Mouse (Mus musculus): ENCODE data around the gene Hs6st3.

The Hs6st3 gene

DNA sequence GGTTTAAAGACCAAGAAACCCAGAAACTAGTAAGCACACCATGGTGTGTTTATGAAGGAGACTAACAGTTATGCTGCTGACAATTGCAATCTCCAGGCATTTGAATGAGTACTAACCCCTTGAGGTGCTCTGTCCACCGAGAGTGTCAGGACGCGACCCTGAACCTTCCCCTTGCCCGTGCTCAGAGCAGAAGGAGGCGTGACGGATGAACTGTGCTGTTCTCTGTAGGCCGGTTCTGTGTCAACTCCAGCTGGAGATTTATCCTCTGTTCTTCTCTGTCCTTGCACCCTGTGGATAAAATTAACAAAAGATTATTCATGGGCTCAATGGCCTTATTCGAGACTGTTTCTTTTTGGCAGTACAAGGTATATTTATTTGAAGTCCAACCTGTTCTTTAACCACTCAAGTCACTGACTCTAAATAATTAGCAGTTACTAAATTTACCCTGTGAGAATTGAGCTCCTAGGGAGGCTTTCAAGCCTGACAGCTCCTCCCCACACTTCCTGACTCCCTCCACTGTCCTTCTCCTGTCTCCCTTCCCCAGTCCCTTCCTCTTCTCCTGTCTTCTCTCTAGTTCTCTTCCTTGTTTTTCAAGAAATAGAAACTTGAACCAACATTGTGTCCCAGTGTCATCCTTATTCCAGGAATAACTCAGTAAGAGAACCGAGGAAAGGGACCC lies 659.2 kb downstream of the Hs6st3 start:
- DNase-seq (ENCODE audit: low spot score), result no peak

DNA sequence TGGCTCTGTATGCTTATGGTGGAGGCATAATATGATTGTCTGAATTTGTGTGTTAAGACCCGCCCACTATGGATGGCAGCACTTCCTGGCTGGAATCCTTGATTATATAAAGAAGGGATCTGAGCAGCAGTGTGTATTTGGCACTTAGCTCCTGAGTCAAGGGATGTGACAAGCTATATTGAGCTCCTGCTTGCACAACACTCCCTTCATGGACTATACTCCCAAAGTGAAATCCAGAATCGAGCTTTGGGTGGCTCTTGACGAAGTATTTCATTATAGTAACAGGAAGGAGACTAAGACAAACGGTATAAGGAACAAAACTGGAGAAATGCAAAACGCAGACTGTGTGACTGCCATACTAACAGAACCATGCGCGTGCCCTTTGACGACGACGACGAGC lies 660.4 kb downstream of the Hs6st3 start:
- DNase-seq (ENCODE audit: low spot score), result no peak

DNA sequence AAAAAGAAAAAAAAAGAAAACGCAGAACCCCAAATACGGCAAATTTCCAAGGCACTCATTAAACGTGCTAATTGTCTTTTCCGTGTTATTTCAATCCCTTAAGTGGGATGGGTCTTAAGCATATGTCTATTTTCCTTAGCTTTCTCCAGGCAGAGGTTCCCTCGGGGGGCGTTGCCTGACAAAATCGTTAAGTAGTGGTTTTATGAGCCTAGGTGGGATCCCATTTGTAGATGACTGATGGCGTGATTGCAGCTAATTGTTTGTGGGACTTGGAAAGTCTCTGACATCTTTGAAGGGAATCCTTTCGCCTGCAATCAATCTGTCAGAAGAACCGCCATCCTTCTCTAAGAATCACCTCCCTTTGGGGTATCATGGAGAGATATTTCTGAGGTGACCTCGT lies 662.7 kb downstream of the Hs6st3 start:
- no peak for DNase-seq (ENCODE audit: low spot score)

DNA sequence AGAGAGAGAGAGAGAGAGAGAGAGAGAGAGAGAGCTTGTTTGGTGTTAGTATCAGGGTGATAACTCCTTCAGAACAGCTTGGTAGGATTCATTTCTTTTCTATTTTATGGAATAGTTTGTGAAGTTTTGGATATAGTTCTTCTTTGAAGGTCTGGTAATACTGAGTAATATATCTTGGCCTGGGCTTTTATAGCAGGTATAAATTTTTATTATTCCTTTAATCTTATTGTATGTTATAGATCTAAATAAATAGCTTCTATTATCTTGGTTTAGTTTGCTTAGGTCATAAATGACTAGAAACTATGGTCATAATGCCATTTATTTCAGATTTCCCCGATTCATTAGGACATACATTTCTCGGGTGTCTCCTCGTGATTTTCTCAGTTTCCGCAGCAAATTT lies 675.8 kb downstream of the Hs6st3 start:
- no peak for DNase-seq (ENCODE audit: low spot score)

DNA sequence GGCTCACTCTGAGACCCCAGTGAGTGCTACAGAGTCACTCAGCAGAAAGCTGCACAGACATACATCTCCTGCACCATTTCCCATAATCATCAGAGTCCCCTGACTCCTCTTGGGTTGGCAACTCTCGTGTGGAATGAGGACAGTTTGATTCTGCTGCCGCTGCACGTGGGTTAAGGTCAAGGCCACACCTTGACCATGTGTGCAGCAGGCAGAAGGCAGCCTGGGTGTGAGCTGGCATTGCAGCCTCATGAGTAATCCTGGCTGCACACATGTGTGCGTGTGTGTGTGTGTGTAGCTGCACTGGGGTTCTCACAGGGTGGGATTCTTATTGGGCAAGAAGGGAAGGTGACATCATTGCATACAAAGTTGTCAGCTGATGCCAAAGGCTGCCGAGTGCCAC lies 677.5 kb downstream of the Hs6st3 start:
- no peak for DNase-seq (ENCODE audit: low spot score)

DNA sequence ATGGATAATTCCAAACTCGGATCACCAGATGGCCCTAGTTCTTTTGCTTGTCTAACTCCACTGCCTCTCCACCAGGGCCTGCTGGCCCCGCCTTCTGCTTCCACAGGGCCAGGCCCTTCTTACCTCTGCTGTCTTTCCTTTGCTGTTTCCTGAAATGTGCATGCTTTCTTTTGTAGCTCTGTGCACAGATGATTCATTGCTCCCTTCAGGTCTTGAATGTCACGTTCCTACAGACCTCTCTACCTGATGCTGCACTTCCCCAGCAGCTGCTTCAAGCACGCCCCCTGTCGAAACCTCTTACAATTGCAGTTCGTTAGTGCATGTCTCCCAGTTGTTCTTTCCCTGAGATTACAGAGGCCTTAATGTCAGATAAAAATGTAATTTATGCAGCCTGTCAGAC lies 682.4 kb downstream of the Hs6st3 start:
- DNase-seq (ENCODE audit: low spot score), result no peak

DNA sequence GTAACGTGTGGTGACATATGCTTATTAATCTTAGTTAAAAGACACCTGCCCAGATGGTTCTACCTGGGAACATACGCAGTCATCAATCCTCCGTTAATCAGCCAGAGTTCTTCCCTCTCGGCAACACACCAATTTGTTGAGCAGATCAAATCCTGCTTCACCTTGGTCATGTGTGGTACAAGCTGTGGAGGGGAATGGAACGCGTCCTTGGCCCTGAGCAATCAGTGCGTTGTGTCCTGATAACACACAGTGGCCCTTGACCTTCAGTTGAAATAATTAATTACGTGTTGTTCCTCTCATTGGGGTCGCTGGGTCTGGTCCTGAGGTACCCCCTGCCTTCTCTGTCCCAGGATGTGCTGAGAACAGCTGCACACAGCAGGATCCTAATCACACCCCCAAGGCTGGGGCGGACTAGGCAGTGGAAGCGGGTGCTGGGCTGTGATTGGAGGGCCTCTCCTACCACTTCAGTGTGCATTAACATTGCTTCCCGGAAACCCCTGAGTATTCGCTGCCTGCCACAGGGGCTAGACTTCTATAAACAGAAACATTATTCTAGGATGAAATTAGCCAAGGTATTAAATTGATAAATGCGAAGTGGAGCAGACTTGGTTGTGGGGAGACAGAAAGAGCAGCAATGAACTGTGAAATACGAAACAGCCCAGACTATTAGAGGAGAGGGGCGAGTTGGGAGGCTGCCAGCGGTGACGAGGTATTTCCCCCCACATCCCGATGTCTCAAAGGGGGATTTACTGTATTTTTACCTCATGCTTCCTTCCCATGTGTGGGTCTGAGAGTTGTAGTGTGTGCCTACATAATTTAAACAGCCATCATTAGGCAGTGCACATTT lies 693.2 kb downstream of the Hs6st3 start:
- no peak for DNase-seq (ENCODE audit: low spot score)

DNA sequence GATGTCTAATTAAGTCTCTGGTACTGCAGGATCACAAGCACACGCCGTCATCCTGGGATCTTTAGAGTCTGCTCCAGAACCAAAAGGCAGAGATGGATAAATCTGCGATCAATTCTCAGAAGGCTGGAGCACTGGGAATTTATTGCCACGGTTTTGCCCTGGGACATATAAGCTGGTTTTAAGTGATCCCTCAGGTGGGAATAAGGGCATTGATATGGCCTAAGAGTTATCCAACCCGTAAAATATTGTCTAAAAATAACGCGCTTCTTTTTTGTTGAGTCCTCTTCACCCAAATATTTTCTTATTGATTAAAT lies 693.8 kb downstream of the Hs6st3 start:
- no peak for DNase-seq (ENCODE audit: low spot score)

DNA sequence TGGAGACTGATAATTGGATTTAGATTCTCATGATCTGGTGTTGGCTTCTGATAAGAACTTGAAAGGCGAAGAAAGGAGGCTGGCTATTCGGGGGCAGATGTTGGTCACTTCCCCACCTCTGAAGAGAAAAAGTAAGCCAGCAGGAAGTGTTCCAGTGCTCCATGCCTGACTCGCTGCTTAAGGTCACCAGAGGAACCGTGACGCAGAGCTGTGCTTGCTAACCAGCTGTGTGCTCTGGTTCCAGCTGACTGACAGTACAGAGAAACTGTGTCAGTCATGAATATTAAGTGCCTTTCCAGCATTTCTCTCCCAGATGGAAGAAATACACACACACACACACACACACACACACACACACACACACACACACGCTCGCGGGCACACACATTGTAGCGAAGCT lies 694.8 kb downstream of the Hs6st3 start:
- DNase-seq (ENCODE audit: low spot score), result no peak

DNA sequence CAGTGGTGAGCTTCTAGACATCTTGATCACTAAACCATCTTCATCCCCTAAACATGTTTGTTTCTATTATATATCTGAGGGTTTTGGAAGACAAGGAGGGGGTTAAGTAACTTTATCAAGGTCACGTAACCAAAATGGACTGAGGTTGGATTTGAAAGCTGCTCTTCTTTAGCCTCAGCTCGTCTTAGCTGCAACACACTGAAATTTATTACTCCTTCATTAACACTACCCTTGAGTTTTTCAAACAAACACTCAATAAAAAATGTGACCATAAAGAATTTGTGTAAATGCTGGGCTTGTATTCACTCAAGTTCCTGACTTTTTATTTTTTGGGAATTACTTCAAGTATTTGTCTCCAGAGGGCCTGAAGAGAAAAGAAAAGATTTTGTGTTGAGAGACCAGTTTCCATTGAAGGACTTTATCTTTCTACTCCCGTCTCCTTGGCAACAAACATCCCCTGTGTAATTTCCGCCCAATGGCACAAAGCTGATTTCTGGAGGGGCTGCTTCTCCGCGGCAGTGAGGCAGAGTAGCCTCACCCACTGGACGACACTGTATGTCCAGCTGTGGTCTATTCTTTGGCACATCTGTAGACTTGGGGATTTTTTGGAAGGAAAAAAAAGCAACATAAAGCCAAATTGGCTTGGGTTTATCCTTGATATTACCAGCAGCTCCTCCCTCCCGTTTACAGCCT lies 696.0 kb downstream of the Hs6st3 start:
- no peak for DNase-seq (ENCODE audit: low spot score)

DNA sequence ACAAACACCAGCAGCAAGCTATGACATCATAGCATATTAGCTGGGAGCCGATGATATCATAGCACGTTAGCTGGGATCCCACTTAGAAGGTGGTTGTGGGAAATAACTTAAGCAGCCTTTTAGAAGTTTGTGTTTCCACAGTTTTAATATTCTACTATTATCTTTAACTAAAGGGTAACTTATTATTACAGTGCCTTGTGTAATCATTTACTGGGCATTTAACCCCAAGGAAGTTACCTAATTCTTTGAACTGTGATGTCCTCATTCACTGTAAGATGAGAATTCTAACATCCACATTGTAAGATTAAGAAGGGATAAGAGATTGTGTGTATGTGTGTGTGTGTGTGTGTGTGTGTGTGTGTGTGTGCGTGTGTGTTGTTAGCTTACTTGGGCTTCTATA lies 697.9 kb downstream of the Hs6st3 start:
- no peak for DNase-seq (ENCODE audit: low spot score)

DNA sequence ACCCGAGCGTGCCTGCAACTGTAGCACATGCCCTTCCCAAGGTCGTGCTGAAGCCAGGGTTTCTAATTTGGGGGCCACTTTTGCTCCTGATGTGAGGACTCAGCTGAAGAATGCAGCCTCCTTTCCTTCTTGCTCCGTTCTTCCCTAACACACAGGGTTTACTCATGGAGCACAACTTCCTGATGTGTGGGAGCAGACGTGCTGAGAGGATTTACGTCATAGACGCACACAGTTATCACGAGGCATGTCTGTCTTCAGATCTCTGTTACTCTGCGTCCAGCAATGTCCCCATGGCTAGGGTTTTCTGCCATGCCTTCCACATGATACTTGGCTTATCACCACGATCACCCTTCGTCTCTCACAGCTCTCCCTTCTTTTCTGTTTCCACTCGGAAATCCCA lies 709.4 kb downstream of the Hs6st3 start:
- DNase-seq (ENCODE audit: low spot score), result no peak

DNA sequence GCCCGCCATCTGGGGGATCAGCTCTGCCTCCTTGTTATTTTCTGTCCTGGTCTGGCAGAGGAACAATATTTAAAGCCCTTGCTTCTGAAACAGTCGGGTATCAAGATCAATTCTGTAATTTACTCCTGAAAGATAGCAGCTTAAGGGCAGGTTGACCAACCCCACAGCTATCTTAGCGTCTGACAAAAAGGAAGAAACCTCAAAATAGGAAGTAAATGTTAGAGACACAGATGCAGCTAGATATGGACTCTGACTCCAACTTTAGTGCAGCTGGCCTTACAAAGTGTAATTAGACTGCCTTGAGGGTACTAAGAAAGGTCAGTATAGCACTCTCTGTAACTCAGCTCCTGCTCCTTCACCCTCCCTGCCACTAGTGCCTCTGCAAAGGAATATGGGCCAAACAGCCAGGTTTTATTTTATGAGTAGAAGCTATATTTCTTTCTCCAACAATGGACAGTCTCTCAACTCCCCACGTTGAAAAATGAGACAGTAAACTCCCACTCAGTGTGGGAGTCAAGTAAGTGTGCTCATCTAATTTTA lies 710.7 kb downstream of the Hs6st3 start:
- no peak for DNase-seq (ENCODE audit: low spot score)

DNA sequence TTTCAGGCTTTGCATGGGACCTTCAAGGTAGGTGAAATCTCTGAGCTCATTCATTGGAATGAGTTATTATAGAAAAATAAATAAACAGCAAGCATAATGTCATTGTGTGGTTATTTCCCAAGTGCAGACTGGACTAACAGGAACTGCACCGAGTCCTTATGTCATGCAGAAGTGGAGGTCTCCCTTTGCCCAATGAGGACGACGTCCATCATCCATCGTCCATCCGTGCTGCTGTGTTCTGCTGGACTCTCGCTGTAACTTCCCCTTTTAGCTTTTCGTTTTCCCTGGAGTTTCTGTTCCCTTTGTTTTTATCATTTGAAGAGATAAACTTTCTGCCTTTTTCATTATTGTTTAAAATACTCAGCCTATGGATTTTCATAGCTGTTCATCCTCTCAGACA lies 711.2 kb downstream of the Hs6st3 start:
- DNase-seq (ENCODE audit: low spot score), result no peak

DNA sequence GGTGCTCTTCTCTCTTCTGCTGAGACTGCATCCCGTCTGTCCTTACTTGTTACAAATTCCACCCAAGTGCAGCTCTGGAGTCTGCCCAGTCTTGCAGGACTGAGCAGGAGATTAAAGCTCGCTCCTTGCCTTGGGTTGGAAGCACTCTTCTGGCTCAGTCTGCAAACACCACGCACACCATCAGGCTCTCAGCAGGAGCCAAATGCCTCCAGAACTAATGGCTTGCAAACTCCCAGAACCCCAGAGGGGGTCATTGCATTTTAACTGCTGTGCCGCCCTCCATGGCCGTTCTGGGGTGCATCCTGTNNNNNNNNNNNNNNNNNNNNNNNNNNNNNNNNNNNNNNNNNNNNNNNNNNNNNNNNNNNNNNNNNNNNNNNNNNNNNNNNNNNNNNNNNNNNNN lies 714.0 kb downstream of the Hs6st3 start:
- DNase-seq (ENCODE audit: low spot score), result no peak

DNA sequence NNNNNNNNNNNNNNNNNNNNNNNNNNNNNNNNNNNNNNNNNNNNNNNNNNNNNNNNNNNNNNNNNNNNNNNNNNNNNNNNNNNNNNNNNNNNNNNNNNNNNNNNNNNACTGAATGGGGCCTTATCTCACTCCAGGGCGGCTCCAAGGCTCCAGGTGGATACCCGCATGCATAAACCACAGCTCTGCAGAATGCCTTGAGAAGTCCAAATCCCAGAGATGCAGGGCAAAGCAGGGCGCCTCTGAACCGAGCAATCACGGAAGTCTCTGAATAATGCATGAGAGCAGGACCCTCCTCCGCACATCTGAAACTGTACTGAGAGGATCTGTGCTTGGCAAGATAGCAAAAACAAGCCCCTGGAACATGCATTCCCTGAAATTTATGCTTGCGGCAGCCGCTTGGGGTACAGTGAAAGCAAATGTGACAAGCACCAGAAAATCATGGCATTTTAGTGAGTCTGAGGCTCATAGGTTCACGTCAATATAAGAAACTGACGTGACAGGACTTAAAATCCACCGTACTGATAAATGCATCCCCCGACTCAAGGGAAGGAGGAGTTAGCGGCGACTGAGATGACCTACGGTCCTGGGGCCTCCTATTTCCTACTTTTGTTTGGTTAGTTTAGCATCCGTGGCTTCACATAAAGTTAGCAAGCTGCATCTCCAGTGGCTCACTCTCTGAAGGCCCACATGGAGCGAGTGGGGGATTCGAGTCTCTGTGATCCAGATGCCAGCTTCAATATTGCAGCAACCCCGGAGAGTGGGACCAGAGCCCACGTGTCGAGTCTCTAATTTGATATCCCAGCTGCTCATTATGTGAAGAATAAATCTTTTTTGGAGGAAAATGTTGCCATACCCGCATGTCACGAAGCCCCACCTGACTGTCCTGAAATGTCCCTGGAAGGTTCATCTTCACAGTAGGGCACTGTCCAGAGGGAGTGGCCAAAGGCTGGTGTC lies 719.5 kb downstream of the Hs6st3 start:
- peak; percentile 65 for DNase-seq (ENCODE audit: low spot score)

DNA sequence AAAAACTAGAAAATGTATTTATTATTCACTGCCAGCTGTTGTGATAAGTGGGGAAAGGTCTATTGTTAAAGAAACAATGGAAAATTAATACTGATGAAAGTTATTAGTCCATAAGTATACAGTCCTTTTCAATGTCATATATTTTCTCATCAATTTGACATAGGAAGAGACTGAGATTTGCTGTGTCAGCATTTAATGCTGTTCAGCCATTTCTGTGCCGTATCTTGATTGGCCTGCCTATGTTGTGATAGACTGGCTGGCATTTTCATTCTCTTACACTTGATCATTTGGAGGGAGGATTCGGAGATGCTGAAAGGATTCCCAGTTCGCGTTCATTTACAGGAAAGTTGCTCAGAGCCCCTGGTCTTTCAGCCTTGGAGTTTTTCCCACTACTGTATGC lies 735.5 kb downstream of the Hs6st3 start:
- no peak for DNase-seq (ENCODE audit: low spot score)

DNA sequence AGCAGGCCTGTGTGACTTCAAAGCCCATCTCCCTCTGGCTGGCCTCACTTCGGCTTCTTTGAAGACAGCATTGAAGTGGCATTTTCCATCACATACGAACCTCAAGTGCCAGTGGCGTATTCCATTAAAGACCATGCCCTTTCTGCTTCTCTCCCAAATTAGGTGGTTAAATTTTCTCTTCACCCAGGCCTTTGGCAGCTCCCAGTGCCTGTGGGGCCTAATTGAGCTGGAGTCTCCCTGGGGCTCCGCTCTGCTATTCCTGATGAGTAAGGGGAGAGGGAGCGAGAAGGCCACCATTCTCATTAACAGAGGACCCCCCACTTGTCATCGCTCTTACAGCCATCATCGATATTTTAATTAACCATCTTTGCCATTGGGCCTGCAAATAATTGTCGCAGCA lies 754.8 kb downstream of the Hs6st3 start:
- no peak for DNase-seq (ENCODE audit: low spot score)

DNA sequence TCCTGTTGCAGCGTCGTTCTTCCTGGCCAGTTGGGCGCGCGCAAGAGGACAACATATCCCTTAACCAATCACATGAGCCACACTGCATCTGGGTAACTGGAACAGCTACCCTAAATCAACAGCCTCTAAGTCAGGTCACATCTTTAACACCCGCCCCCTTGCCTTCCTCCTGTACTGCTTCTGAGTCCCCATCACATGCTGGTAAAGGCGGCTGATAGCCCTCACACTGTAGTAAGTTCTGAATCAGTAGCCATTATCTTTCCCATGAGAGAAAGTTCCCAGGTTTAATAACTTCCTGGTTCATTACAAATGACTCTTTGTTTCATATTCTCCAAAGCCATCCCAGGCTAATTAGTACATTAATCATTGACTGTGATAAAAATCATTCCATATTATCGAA lies 757.0 kb downstream of the Hs6st3 start:
- no peak for DNase-seq (ENCODE audit: low spot score)

DNA sequence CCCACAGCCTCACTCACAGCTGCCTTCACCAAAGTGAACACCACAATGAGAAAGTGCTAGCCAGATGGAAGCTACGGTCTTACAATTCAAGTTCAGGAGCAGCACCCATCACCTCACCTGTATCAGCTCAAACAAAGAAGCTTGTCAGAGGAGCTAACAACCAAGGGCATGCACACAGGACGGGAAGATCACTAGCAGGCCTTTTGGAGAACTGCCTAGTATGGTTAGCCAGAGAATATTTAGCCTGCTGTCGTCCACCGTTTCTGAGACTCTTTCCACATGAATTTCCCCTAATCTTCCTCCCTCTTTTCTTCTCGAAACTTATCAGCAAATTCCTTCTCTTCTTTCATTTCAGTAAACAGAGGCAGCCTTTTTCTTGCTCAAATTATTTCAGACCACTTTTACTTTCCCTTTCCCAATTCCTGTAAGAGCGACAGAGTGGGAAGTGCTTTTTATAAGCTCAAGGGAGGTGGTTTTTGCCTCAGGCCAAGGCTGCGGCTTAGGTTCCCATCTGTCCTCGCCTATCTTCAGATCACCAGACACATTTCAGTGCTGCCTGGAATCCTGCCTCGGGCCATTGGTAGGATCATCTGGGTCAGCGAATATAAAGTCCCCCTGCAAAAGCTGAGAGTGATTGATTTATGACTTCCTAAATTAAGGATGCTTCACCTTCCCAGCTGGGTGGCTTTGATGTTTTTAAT lies 757.8 kb downstream of the Hs6st3 start:
- DNase-seq (ENCODE audit: low spot score), result no peak

DNA sequence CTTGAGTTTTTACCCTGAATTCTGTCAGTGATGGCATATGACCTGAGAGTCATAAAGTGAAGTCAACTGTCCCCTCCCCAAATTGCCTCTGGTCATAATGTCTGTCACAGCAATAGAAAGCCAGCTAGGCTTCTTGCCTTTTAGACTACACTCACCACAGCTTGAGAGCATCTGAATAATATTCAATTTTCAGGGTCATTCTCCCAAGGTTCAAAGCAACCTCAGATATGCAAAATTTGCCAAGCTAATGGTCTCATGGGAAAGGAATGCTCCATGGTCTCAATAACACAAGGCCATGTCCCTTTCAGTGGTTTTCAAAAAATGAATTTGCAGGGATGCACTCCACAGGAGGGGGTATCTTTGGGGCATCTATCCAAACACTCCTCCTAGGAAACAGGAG lies 764.3 kb downstream of the Hs6st3 start:
- no peak for DNase-seq (ENCODE audit: low spot score)
